Mouse (Mus musculus) left cerebral cortex, postnatal 25 days (tissue): ENCODE results near the gene Zmiz1. TPM values are rescaled to one million over a fixed set of nuclear protein-coding genes. Genes with fewer than 3 reads are reported as not detected.

Source experiments
- DNase-seq, 2 experiments: peaks; one replicate each; pipeline ENCODE4 v3.0.0; 2022; ENCODE audit warnings: low spot score in 2 of 2, mixed read lengths in 1 of 2
- intact Hi-C: fragments of 180-260 bp; cut with DNase I; formaldehyde crosslinking; loops from one replicate; pipeline ENCODE4 v1.15.1; 2025
- total RNA-seq, 2 experiments: library from RNA; stranded (reverse); gene quantifications; 2 replicates each; pipeline ENCODE4 v1.2.3; 2021

The Zmiz1 gene
- total RNA-seq, 2 experiments from 2014 or later = 85.1 to 95.2 TPM

DNA sequence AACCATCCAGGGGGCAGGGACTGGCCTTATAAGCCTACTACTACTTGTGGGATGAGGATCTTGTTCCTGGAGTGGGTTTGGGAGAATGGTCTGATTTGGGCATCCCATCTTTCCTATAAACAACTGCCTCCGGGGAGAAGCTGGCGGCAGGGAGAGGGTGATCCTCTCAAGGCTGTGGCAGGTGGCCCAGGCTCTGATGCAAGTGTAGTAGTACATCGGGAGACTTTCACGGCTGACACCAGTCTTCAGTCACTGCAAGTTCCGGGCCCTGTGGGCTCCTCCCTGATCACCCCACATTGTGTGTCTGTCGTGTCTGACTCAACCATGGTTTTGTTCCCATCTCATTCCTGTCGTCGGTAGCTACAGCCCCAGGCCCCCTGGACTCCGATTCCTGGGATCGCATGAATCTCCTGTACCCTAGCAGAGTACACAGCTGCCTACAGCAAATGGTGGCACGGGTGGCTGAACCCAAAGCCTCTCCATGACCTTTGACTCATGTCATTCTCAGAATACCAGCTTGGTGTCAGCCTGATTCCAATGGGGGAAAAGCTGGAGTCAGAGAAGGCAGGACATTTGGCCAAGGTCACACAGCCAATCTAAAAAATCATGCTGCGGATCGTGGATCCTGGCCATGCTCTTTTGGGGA is 49.2 kb downstream of the Zmiz1 start:
- DNase-seq = no peak
- intact Hi-C loops = no loop called here

DNA sequence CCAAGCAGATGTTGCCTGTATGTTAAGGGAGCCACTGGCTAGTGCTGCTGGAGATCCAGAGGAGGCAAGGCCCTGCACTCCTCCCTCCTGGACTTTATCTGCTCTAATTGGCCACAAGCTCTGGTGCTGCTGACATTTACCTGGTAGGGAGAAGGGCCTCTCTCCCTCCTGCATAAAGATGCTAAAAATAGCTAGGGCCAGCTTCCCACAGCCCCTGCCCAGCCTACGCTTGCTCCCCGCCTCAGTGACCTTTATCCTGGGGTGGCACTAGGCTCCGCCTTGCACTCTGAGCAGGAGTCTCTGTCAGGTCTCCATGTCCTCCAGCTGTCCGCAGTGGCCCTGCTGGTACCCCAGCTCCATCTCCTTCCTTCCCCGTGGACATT is 49.8 kb downstream of the Zmiz1 start:
- DNase-seq = no peak

GRCm38 (mm10) chr14:25509450-25510129 is 50.6 kb downstream of the Zmiz1 start:
- DNase-seq = no peak
- intact Hi-C loops = no loop called here

More for the DNA sequence above, 49.8 kb downstream of the Zmiz1 start:
- intact Hi-C loops = no loop called here

DNA sequence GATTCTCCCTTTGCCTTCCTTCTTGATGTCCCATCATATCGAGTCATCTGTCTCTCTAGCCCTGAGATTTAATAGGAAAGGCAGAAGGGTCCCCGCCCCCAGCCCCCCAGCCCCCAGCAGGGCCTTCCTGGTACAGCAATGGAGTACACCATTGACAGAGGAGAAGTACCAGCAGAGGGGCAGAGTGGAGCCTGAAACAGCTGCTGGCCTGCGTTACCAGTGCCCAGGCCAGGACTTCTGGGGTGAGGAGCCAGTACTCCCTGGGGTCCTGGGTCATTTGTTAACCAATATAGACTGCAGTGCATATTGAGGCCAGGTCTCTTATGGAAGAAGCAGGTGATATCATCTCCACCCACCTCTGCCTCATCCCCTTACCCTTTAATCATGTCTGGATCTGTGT is 51.4 kb downstream of the Zmiz1 start:
- intact Hi-C loops = no loop called here
- no peak for DNase-seq

DNA sequence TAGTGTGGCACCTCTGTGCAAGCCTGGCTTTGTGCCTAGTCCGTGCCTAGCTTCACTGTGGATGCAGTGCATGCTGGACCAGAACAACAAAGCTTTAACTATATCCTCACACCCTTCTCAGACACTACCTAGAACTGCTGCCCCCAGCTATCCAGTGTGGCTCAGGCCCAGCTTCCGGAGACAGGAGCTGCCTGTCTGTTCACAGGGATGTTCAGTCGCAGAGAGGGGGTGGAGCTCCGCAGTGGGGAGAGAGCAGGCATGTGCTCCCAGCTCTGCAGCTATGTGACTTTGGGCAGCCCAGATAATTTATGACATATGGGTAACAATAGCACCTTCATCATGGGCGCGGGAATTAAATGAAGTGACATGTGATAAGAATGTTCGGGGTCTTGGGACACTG is 52.0 kb downstream of the Zmiz1 start:
- DNase-seq = no peak
- intact Hi-C loops = no loop called here

DNA sequence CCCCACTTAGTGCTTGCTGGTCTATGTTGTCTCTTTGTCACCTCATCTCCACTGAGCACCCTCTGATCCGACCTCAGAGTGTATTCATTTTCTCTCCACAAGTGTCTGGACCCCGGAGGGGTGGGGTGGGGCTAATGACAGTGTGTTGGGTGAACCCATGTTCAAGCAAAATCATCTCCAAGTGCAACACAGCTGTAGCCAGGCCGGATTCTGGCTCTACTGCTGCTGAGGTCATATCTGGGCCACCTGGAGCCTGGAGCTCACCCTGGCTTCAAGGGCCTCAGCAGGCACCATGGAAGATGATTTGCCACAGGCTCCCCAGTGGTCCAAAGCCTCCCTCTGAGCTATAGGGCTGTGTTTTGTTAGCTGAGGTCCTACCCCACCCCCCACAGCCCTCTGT is 52.6 kb downstream of the Zmiz1 start:
- intact Hi-C loops = no loop called here
- no peak for DNase-seq

- no peak for DNase-seq
- intact Hi-C loops = no loop called here
Measured at GRCm38 (mm10) chr14:25511967-25512366, 53.0 kb downstream of the Zmiz1 start.

DNA sequence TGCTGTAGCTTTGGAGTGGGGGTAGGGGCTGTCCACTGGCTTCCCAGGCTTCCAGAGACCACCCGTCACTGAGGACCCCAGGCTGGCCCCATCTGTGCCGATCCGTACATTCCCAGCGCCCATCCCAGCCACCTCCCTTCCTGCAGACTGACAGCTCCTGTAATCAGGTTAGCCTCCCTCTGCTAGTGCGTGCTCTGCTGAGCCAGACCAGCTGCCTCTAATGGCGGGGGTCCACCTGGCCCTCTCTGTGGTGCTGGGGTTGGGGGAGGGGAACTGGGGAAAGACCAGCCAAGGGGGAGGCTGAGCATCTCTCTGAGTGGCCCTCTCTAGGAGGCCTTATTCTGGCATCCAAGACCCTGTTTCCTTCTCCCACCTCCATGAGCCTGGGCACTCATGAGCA is 53.8 kb downstream of the Zmiz1 start:
- intact Hi-C loops = no loop called here
- no peak for DNase-seq

DNA sequence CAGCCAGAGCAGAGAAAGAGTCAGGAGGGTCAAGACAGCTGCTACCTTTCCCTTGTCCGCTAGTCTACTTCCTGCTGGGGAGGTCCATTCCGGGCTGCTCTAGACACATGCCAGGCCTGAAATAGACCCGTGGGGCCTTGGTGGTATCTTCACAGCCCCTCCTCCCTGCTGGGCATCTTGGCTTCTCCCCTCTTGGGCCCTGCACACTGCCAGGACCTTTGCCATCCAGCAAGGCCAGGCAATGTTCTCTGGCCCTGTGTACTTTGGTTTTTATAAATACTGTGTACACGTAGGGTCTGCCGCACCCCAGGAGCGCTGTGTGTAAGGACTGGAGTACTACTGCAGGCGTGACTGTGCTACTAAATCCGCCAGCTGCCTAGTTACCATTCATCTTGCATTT is 54.5 kb downstream of the Zmiz1 start:
- intact Hi-C loops = no loop called here
- no peak for DNase-seq

- intact Hi-C loops = no loop called here
Measured at GRCm38 (mm10) chr14:25514943-25515512, 56.0 kb downstream of the Zmiz1 start.

DNA sequence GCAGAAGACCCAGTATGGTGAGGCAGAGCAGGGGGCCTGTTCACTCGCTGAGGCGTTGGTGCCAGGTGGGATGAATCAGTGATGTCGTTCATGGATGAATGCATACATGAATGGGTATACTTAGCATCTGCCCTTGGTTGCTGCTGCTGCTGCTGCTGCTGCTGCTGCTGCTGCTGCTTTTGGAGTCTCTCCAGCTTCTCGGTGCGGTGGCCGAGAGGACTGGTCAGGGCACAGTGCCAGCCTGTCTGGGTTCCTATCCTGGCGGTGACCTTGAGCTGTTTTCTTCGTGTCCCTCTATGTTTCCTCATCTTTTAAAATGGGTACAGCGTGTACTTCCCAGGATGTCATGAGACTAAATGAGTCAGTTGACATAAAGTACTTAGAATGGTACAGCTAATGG is 56.9 kb downstream of the Zmiz1 start:
- DNase-seq = peak in 1 of 2 experiments; percentile 59
- intact Hi-C loops = no loop called here

More at GRCm38 (mm10) chr14:25514943-25515512, 56.0 kb downstream of the Zmiz1 start:
- no peak for DNase-seq

DNA sequence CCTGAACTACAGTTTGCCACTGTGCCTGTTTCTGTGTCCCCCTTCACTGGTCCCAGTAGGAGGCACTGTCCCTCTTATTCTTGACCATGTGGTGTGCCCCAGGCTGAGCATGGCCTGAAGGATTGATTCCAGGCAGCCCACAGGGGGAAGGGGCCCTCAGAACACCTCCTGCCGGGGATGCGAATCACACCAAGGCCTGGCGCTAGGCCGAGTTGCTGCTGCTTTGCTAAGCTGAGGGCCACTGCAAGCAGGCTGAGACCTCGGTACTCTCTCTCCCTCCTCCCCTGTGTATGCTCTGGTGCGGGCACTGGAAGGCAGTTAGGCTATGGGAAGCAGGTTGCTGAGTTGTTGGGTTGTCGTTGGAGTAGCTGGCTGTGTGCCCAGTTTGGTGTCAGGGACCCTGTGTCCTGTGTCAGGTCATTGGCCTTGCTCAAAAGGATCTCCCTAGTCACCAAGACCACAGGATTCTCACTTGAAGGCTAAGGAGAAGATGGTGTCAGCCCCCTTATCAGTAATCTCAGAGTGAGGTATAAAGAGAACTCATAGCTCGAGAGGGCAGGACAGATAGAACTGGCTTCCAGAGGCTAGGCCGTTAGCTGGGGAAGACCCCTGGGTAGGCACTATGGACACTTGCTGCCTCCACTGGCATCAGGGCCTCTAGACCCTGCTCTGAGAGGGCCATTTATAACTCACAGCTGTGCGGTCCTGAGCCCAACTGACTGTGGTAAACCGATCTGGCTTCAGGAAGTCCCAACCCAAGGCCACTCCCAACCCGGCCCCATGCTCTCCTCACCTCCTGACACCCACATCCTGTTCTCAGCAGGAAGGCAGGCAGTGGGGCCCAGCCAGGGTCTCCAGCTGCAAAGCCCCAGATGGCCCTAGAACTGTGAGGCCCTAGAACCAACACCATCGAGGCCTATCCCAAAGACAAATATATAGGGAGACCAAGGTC is 57.9 kb downstream of the Zmiz1 start:
- DNase-seq = no peak
- intact Hi-C loops = no loop called here

GRCm38 (mm10) chr14:25518645-25519044 is 59.7 kb downstream of the Zmiz1 start:
- DNase-seq = no peak
- intact Hi-C loops = no loop called here

- intact Hi-C loops = no loop called here
- DNase-seq = peak in 1 of 2 experiments; percentile 37
Measured at GRCm38 (mm10) chr14:25519656-25520055, 60.7 kb downstream of the Zmiz1 start.

- no peak for DNase-seq
- intact Hi-C loops = no loop called here
Measured at GRCm38 (mm10) chr14:25520589-25520988, 61.6 kb downstream of the Zmiz1 start.

DNA sequence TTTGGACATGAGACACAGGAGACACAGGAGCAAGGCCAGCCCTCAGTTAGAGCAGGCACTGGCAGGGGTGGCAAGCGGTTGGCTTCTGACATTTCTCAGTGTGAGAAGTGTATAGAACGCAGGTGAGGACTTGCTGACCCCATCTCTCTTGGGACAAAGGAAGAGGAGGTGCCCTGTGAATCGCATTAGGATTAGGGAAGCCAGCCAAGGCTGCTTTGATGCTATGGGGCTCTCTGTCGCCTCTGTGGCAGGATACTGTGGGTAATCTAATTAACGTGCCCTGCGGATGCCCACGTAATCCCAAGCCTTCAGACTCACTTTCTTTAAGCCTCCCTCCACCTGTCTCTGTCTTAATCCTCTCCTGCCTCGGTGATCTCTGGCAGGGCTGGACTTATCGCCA is 62.0 kb downstream of the Zmiz1 start:
- no peak for DNase-seq
- intact Hi-C loops = no loop called here

DNA sequence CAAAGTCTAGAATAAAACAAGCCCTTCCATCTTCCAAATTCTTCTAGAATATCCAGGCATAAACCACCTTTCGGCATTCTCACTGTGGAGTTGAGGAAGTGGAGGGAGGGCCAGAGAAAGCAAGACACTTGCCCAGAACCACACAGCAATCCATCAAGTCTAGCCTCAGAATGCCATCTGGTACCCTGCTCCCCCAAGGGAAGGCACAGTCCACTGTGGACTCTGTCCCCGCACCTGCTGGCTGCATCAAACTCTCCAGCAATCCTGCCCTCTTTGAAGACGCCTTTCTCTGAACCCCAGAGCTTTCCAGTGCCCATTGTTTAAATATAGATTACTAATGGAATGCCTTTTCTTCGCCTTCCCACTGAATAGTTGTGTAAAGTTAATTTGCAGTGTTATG is 62.5 kb downstream of the Zmiz1 start:
- intact Hi-C loops = no loop called here
- DNase-seq = no peak

GRCm38 (mm10) chr14:25522415-25522814 is 63.4 kb downstream of the Zmiz1 start:
- intact Hi-C loops = no loop called here
- DNase-seq = no peak

DNA sequence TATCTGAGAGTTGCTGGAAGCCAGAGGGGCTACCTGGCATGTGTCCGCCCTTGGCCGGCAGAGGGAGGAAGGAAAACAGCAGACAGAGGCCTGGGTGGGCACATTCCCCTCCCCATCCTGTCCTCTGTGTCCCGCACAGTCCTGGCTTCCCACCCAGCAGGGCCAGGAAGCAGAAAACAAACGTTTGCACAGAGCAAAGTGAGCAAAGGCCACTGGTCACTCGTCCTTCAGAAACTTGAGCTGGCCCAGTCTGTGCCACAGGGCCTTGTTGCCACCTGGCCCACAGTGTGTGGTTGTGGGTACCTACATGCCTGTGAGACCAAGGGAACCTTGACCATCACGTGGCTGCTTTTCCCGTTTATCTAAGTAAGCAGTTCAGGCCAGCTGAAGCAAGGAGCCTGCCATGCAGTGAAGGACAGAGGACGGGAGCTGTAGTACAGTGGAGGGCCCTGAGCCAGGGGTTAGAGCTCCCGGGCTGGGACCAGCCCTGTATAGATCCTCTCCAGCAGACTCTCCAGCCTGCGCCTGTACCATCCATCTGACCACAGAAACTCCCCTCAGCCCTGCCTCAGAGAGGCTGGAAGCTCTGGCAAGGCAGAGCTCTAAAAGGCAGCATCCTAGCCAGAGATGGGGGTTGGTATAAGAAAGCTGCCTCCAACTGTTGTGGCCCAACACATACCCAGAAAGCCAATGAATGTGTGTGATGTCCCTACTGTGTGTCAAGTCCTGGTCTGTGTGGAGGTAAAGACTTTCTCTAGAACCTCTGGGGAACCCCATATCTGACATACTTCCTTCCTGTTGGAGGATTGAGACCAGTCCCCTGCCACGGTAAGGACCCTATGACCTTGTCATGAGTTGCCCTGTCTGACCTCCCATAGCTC is 64.5 kb downstream of the Zmiz1 start:
- no peak for DNase-seq
- intact Hi-C loops = no loop called here
